Mouse (Mus musculus) heart, postnatal 0 days (tissue): ENCODE measurements at regions not wholly inside any gene's neighbourhood (a gene's known extent, or its start where the extent isn't known, plus 50 kb on each side); places are given as distances from the start of the nearest gene placed in this dataset.

Source experiments
- ATAC-seq: fragments of 200-750 bp; cut with Nextera tagmentation; 2 replicates; pipeline ENCODE4 v1.8.0; 2017; ENCODE audit warnings: low read depth, moderate number of reproducible peaks, moderate library complexity; ENCODE audit not compliant: insufficient read depth
- DNase-seq: peaks from one replicate; pipeline ENCODE4 v3.0.0-alpha.2; 2016; ENCODE audit warnings: low spot score
- H3K27ac ChIP-seq: fragments of 300-500 bp; sonication (generic); 2 replicates; pipeline ENCODE4 v1.5.1; 2014; ENCODE audit warnings: low read depth, mild to moderate bottlenecking
- H3K27me3 ChIP-seq: fragments of 300-500 bp; sonication (generic); 2 replicates; pipeline ENCODE4 v1.6.1; 2014; ENCODE audit warnings: low read length, mixed read lengths; ENCODE audit not compliant: control insufficient read depth, insufficient read depth
- H3K36me3 ChIP-seq: fragments of 300-500 bp; sonication (generic); replicated peaks from 2 replicates; pipeline ENCODE4 v1.6.1; 2014; ENCODE audit warnings: low read length, mixed read lengths; ENCODE audit not compliant: control insufficient read depth, insufficient read depth
- H3K4me1 ChIP-seq: fragments of 300-500 bp; sonication (generic); 2 replicates; pipeline ENCODE4 v1.6.1; 2014; ENCODE audit warnings: antibody characterized with exemption; ENCODE audit not compliant: control insufficient read depth, insufficient read depth
- H3K4me2 ChIP-seq: fragments of 300-500 bp; sonication (generic); 2 replicates; pipeline ENCODE4 v1.6.1; 2014; ENCODE audit warnings: low read depth, mild to moderate bottlenecking, low read length, moderate library complexity
- H3K4me3 ChIP-seq: fragments of 300-500 bp; sonication (generic); 2 replicates; pipeline ENCODE4 v1.5.1; 2014; ENCODE audit warnings: low read depth, low read length
- H3K9ac ChIP-seq: fragments of 300-500 bp; sonication (generic); replicated peaks from 2 replicates; pipeline ENCODE4 v1.6.1; 2014; ENCODE audit warnings: low read depth, low read length, mixed read lengths
- H3K9me3 ChIP-seq: fragments of 300-500 bp; sonication (generic); replicated peaks from 2 replicates; pipeline ENCODE4 v1.6.1; 2016; ENCODE audit warnings: low read length; ENCODE audit not compliant: control insufficient read depth
- CTCF ChIP-seq: IDR thresholded peaks from 2 replicates; pipeline ENCODE4 v1.5.1; 2016; ENCODE audit warnings: antibody characterized with exemption, control low read depth, low read depth
- EP300 ChIP-seq: IDR thresholded peaks from 2 replicates; pipeline ENCODE4 v1.6.1; 2016; ENCODE audit warnings: antibody characterized with exemption, low read depth
- WGBS: fragments of 180-500 bp; shearing (Covaris S2); extraction: QIAGEN DNeasy Blood & Tissue Kit; methylation state at CpG from one replicate; pipeline ENCODE4 v1.1.7; 2014; 5-methylcytosine and 5-hydroxymethylcytosine counted together

GRCm38 (mm10) chr6:20741240-20741639 is 474.1 kb upstream of the Kcnd2 start:
- no peak overlapping the region for H3K4me2 ChIP-seq
- H3K27me3 ChIP-seq = no peaks in the 10 kb centered on the region
- no peak overlapping the region for H3K9ac ChIP-seq
- H3K27ac ChIP-seq = no peak overlapping the region
- H3K9me3 ChIP-seq = 0 out of 2 replicates have a peak, but pooled peaks cover 5% of the 10 kb centered on the region
- WGBS = 43% methylated on average over 1 of the region's 1 CpGs
- ATAC-seq = no peak
- DNase-seq = no peak
- H3K4me3 ChIP-seq = no peak overlapping the region
- TF ChIP-seq EP300 (no peak), CTCF (no peak)
- no peaks in the 10 kb centered on the region for H3K4me1 ChIP-seq
- H3K36me3 ChIP-seq = no peaks in the 10 kb centered on the region

GRCm38 (mm10) chr6:20757240-20757639 is 458.1 kb upstream of the Kcnd2 start:
- TF ChIP-seq EP300 = no peak
- no peak for TF ChIP-seq CTCF
- peak; percentile 79 for DNase-seq
- Histone ChIP-seq H3K9ac (no peak overlapping the region), H3K4me2 (no peak overlapping the region), H3K36me3 (no peaks in the 10 kb centered on the region), H3K4me3 (no peak overlapping the region), H3K9me3 (no peaks in the 10 kb centered on the region), H3K27me3 (no peaks in the 10 kb centered on the region), H3K27ac (no peak overlapping the region), H3K4me1 (0 out of 2 replicates have a peak, but pooled peaks cover 3% of the 10 kb centered on the region)
- ATAC-seq = peak; percentile 85

DNA sequence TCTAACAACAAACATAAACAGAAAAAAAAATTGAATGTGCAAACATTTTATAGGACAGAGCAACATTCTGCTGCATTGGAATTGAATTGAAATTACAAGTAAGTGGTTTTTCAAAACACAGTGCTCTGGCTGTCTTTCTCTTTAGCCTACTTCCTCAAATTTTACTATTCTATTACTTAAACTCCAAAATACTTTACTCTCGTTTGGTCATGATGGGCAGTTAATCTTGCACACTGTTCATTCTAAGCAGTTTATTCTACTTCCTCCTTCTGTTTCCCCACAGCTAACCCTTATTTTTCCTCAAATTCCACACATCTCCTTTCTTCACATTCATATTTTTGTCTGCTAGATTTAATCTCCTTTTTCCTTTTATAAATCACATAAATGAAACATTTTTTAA is 454.0 kb upstream of the Kcnd2 start:
- no peak overlapping the region for H3K9ac ChIP-seq
- H3K4me2 ChIP-seq = no peak overlapping the region
- H3K27ac ChIP-seq = no peak overlapping the region
- no peaks in the 10 kb centered on the region for H3K9me3 ChIP-seq
- H3K27me3 ChIP-seq = no peaks in the 10 kb centered on the region
- no peak for DNase-seq
- WGBS = 38% methylated on average over 1 of the region's 1 CpGs
- H3K4me1 ChIP-seq = 0 out of 2 replicates have a peak, but pooled peaks cover 3% of the 10 kb centered on the region
- no peak for ATAC-seq
- TF ChIP-seq EP300 (no peak), CTCF (no peak)
- H3K4me3 ChIP-seq = no peak overlapping the region
- H3K36me3 ChIP-seq = no peaks in the 10 kb centered on the region

DNA sequence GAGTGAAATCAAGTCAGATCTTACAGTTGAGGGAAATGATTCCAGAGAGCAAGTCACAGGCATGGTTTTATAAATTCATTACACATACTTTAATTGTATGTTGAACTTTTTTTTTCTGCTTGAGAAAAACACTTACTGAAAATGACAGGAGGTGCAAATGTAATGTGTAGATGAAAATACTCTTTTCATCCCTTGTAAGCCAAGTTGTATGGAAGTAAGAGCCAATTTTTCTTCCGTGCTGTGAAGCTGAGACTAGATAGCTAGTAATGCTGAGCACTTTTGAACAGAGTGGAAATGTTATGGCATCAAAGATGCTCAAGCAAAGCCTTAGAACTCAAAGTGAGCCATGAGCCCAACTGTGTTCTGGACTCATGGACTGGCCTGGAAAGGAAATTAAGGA is 439.4 kb upstream of the Kcnd2 start:
- H3K27ac ChIP-seq = no peak overlapping the region
- no peak for TF ChIP-seq CTCF
- no peak for TF ChIP-seq EP300
- H3K9ac ChIP-seq = no peak overlapping the region
- H3K36me3 ChIP-seq = no peaks in the 10 kb centered on the region
- H3K9me3 ChIP-seq = no peaks in the 10 kb centered on the region
- ATAC-seq (no peak), DNase-seq (no peak)
- no peaks in the 10 kb centered on the region for H3K27me3 ChIP-seq
- H3K4me3 ChIP-seq = no peak overlapping the region
- WGBS = 73% methylated on average over 1 of the region's 1 CpGs
- no peaks in the 10 kb centered on the region for H3K4me1 ChIP-seq
- no peak overlapping the region for H3K4me2 ChIP-seq
